Mouse (Mus musculus) olfactory bulb, adult 2 months (tissue): ENCODE measurements around the gene Slc20a1.

Experiments
- CTCF ChIP-seq: fragments of 200-500 bp; IDR thresholded peaks from 2 replicates; pipeline ENCODE4 v1.5.1; 2012; ENCODE audit warnings: low read depth, mild to moderate bottlenecking, low read length, moderate library complexity; ENCODE audit not compliant: insufficient read depth
- POLR2A ChIP-seq: fragments of 200-500 bp; IDR thresholded peaks from 2 replicates; pipeline ENCODE4 v1.6.1; 2012; ENCODE audit warnings: mild to moderate bottlenecking, low read depth, low read length, moderate library complexity; ENCODE audit not compliant: insufficient read depth

DNA sequence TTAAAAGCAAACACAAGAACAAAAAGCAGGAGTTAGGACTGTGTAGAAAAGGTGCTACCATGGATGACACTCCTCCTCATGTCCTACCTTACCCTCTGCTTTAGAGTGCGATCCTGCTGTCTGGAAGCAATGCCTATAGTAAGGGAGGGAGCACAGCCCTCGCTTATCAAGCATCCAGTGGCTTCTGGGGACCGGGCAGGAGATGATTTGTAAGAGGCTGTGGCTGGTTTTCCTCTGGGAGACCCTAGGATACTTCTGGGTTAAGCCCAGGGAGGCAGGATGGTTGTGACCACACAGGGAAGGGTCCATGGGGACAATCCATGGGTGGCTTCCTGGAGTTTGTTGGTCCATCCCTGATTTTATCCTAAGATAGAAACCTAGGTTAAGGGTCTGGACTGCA is 62.1 kb downstream of the Slc20a1 start:
- TF ChIP-seq POLR2A = no peak
- TF ChIP-seq CTCF = no peak
